Mouse (Mus musculus): ENCODE measurements at regions not wholly inside any gene's neighbourhood (a gene's known extent, or its start where the extent isn't known, plus 50 kb on each side); places are given as distances from the start of the nearest gene placed in this dataset.

DNA sequence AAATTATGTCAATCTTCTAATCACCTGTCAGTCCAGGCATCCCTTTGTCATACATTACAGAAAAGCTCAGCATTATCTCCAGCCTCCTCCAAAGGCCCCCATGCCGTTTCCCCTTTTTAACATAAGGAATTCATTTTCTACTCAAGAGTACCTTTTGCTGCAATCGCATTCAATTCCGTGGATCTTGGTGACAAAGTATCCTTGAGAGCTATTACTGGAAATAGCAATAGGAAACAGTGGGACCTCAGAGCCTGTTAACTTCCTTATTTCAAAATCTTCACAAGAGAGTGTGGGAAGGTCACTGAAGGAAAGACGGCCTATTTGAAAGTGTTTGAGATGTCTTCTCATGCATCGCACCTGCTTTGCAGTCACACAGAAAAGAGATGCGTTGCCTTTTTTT, 2811.0 kb upstream of the Gm7489 start:
- TF ChIP-seq CTCF (IDR thresholded peaks at IDR 0.05; ENCODE audit: low read depth), result no peak
- TF ChIP-seq EP300 (IDR thresholded peaks at IDR 0.05; ENCODE audit: low read depth), result no peak
